Mouse (Mus musculus): ENCODE measurements around the gene Nt5dc3. TPM values are rescaled to one million over a fixed set of nuclear protein-coding genes. Genes with fewer than 3 reads are reported as not detected.

The Nt5dc3 gene
- total RNA-seq, 2 experiments from 2014 or later, result 71.2 to 71.8 TPM

- intact Hi-C loops (cut with DNase I), result no loop called here
- no peak for DNase-seq (ENCODE audit: low spot score in 2 of 2)
Observed at GRCm38 (mm10) chr10:86852160-86852559, 73.4 kb downstream of the Nt5dc3 start.

- intact Hi-C loops (cut with DNase I), result no loop called here
- no peak for DNase-seq (ENCODE audit: low spot score in 2 of 2)
Observed at GRCm38 (mm10) chr10:86853433-86853832, 74.6 kb downstream of the Nt5dc3 start.

GRCm38 (mm10) chr10:86860396-86860795 lies 81.6 kb downstream of the Nt5dc3 start:
- DNase-seq (ENCODE audit: low spot score in 2 of 2), result no peak
- intact Hi-C loops (cut with DNase I), result no loop called here

- intact Hi-C loops (cut with DNase I), result no loop called here
- DNase-seq (ENCODE audit: low spot score in 2 of 2), result no peak
Observed at GRCm38 (mm10) chr10:86862496-86862895, 83.7 kb downstream of the Nt5dc3 start.

GRCm38 (mm10) chr10:86863429-86863828 lies 84.6 kb downstream of the Nt5dc3 start:
- DNase-seq (ENCODE audit: low spot score in 2 of 2), result no peak
- intact Hi-C loops (cut with DNase I), result no loop called here

- DNase-seq (ENCODE audit: low spot score in 2 of 2), result no peak
- intact Hi-C loops (cut with DNase I), result no loop called here
Observed at GRCm38 (mm10) chr10:86872121-86872520, 93.3 kb downstream of the Nt5dc3 start.

- intact Hi-C loops (cut with DNase I), result no loop called here
- DNase-seq (ENCODE audit: low spot score in 2 of 2), result no peak
Observed at GRCm38 (mm10) chr10:86872591-86872990, 93.8 kb downstream of the Nt5dc3 start.

- DNase-seq (ENCODE audit: low spot score in 2 of 2), result no peak
- intact Hi-C loops (cut with DNase I), result no loop called here
Observed at GRCm38 (mm10) chr10:86878721-86879120, 99.9 kb downstream of the Nt5dc3 start.

GRCm38 (mm10) chr10:86880071-86880806 lies 101.4 kb downstream of the Nt5dc3 start:
- intact Hi-C loops (cut with DNase I), result no loop called here

GRCm38 (mm10) chr10:86881448-86881847 lies 102.6 kb downstream of the Nt5dc3 start:
- intact Hi-C loops (cut with DNase I), result no loop called here

More at GRCm38 (mm10) chr10:86880071-86880806, 101.4 kb downstream of the Nt5dc3 start:
- no peak for DNase-seq (ENCODE audit: low spot score in 2 of 2)

GRCm38 (mm10) chr10:86886434-86886833 lies 107.6 kb downstream of the Nt5dc3 start:
- intact Hi-C loops (cut with DNase I), result no loop called here

More at GRCm38 (mm10) chr10:86881448-86881847, 102.6 kb downstream of the Nt5dc3 start:
- no peak for DNase-seq (ENCODE audit: low spot score in 2 of 2)

More at GRCm38 (mm10) chr10:86886434-86886833, 107.6 kb downstream of the Nt5dc3 start:
- DNase-seq (ENCODE audit: low spot score in 2 of 2), result no peak

Other genes starting within 250 kb of the Nt5dc3 start
- gene Hsp90b1, start 73.5 kb upstream of the Nt5dc3 start, total RNA-seq (2021), result 100 to 1,000 TPM; 291 to 292 TPM
- gene Ttc41, start 73.2 kb upstream of the Nt5dc3 start, total RNA-seq (2021), result 1 to 10 TPM; 1.1 to 1.2 TPM
- gene Gm49358, start 15.0 kb upstream of the Nt5dc3 start, total RNA-seq (2021), result 10 to 100 TPM; 20.0 to 21.1 TPM
- under 1 TPM; 0.25 to 0.37 TPM for gene Stab2, start 229.0 kb downstream of the Nt5dc3 start, total RNA-seq (2021)